In genomic region chr9:66276062-66276461, GRCm38 (mm10) we compare ENCODE assay signal across 8 mouse cellular contexts.
A peak's percentile ranks its signal among the peaks of the same experiment; 100 is the strongest.
DNase-seq lines count a peak whose midpoint lies in the region; ATAC-seq and TF ChIP-seq lines count a peak whose summit lies in the region.

No protein-coding gene starts in this region.

- no peaks in the 10 kb centered on the region for H3K9me3 ChIP-seq in heart, embryonic 12.5 days (replicated peaks)
- no peaks in the 10 kb centered on the region for H3K9me3 ChIP-seq in lung, postnatal 0 days (ENCODE audit: low read length)
- H3K9me3 ChIP-seq in hindbrain, embryonic 12.5 days (replicated peaks): no peaks in the 10 kb centered on the region
- H3K9me3 ChIP-seq in neural tube, embryonic 15.5 days (replicated peaks): no peaks in the 10 kb centered on the region

- peaks cover 32% of the 10 kb centered on the region for H3K4me1 ChIP-seq in heart, embryonic 12.5 days (replicated peaks)
- H3K4me1 ChIP-seq in lung, postnatal 0 days (ENCODE audit: insufficient read depth, low read depth, low read length): peaks cover 2% of the 10 kb centered on the region; the same call in 1 of the 2 replicates
- H3K4me1 ChIP-seq in hindbrain, embryonic 12.5 days: peaks cover 32% of the 10 kb centered on the region
- peaks cover 22% of the 10 kb centered on the region for H3K4me1 ChIP-seq in neural tube, embryonic 15.5 days

- H3K27me3 ChIP-seq in heart, embryonic 12.5 days (replicated peaks): peaks cover 6% of the 10 kb centered on the region; the same call in 1 of the 2 replicates
- no peaks in the 10 kb centered on the region for H3K27me3 ChIP-seq in lung, postnatal 0 days (replicated peaks; ENCODE audit: insufficient read depth, low read length)
- 0 out of 2 replicates have a peak, but pooled peaks cover 5% of the 10 kb centered on the region for H3K27me3 ChIP-seq in hindbrain, embryonic 12.5 days
- no peaks in the 10 kb centered on the region for H3K27me3 ChIP-seq in neural tube, embryonic 15.5 days (replicated peaks)

- no peak overlapping the region for H3K27ac ChIP-seq in heart, embryonic 12.5 days (ENCODE audit: poor library complexity, severe bottlenecking)
- H3K27ac ChIP-seq in lung, postnatal 0 days (ENCODE audit: low read length): no peak overlapping the region
- peak overlapping the region; percentile 67; the same call in 1 of the 2 replicates for H3K27ac ChIP-seq in hindbrain, embryonic 12.5 days
- H3K27ac ChIP-seq in neural tube, embryonic 15.5 days (replicated peaks): no peak overlapping the region

- no peak overlapping the region for H3K4me3 ChIP-seq in heart, embryonic 12.5 days
- H3K4me3 ChIP-seq in lung, postnatal 0 days (ENCODE audit: low read depth, low read length): no peak overlapping the region
- no peak overlapping the region for H3K4me3 ChIP-seq in hindbrain, embryonic 12.5 days
- no peak overlapping the region for H3K4me3 ChIP-seq in neural tube, embryonic 15.5 days (replicated peaks)

- no peak for TF ChIP-seq CTCF in lung, postnatal 0 days (IDR thresholded peaks at IDR 0.05)

- peak overlapping the region; percentile 74; the same call in 1 of the 2 replicates for H3K4me2 ChIP-seq in heart, embryonic 12.5 days
- H3K4me2 ChIP-seq in lung, postnatal 0 days (replicated peaks; ENCODE audit: low read depth, low read length): peak overlapping the region; percentile 42; the same call in 1 of the 2 replicates
- peak overlapping the region; percentile 48; the same call in 1 of the 2 replicates for H3K4me2 ChIP-seq in hindbrain, embryonic 12.5 days (replicated peaks)
- peak overlapping the region; percentile 52; the same call in 1 of the 2 replicates for H3K4me2 ChIP-seq in neural tube, embryonic 15.5 days

- no peak for DNase-seq in heart, adult 11 months
- DNase-seq in lung, postnatal 0 days (ENCODE audit: low spot score): no peak
- no peak for DNase-seq in lung, postnatal 25 days (ENCODE audit: low spot score)
- DNase-seq in adrenal gland, adult (ENCODE audit: inconsistent age in 2 of 2, low spot score in 1 of 2): no peak
- no peak for DNase-seq in T-cell, adult 2 months (ENCODE audit: low spot score)

- no peak overlapping the region for H3K9ac ChIP-seq in heart, embryonic 12.5 days
- no peak overlapping the region for H3K9ac ChIP-seq in lung, postnatal 0 days (replicated peaks; ENCODE audit: low read depth)
- no peak overlapping the region for H3K9ac ChIP-seq in hindbrain, embryonic 12.5 days
- no peak overlapping the region for H3K9ac ChIP-seq in neural tube, embryonic 15.5 days (replicated peaks)

- TF ChIP-seq EP300 in lung, postnatal 0 days (IDR thresholded peaks at IDR 0.05): no peak

- no peak for ATAC-seq in heart, embryonic 12.5 days (ENCODE audit: insufficient number of reproducible peaks, low FRiP score)
- ATAC-seq in lung, postnatal 0 days: no peak
- ATAC-seq in hindbrain, embryonic 12.5 days (ENCODE audit: low FRiP score): no peak
- ATAC-seq in neural tube, embryonic 15.5 days (ENCODE audit: low FRiP score): no peak

- 46% methylated on average over 4 of the region's 4 CpGs for WGBS in heart, embryonic 12.5 days
- WGBS in lung, postnatal 0 days: 48% methylated on average over 4 of the region's 4 CpGs
- WGBS in hindbrain, embryonic 12.5 days: 22% methylated on average over 4 of the region's 4 CpGs
- 29% methylated on average over 4 of the region's 4 CpGs for WGBS in neural tube, embryonic 15.5 days

- no peaks in the 10 kb centered on the region for H3K36me3 ChIP-seq in heart, embryonic 12.5 days
- no peaks in the 10 kb centered on the region for H3K36me3 ChIP-seq in lung, postnatal 0 days (ENCODE audit: insufficient read depth, low read length)
- H3K36me3 ChIP-seq in hindbrain, embryonic 12.5 days: no peaks in the 10 kb centered on the region
- H3K36me3 ChIP-seq in neural tube, embryonic 15.5 days: no peaks in the 10 kb centered on the region
